Mouse (Mus musculus): ENCODE results near the gene Lct. TPM values are rescaled to one million over a fixed set of nuclear protein-coding genes. Genes with fewer than 3 reads are reported as not detected.
"Not testable (repeated sequence)": the region's sequence is repeated elsewhere in the genome, so short reads cannot be mapped to it uniquely, and the experiment has no call there.

The Lct gene
- total RNA-seq (2021): 1 to 10 TPM; 1.7 to 2.7 TPM

DNA sequence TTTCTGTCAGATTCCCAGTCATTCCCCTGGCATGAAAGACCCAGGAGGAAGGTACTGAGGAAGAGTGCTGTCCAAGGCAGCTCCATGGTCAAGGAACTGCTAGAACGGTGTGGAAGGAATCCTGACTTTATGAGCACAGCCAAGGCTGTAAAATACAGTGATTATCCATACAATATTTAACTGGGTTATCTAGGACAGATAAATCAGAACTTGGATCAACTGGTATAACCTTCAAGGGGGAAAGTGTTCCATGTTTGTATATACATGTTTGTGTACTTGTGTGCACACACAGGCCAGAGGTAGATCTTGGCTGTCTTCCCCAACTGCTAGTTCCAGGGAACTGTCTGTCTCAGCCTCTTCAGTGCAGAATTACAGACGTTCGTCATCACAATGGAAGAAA, at the start of gene Lct:
TSS of gene Lct (minus strand) at position 101 of the 400 bp plus-strand sequence.
- no peak for DNase-seq (ENCODE audit: low spot score in 2 of 2)
- intact Hi-C loops (cut with DNase I): no loop called here

DNA sequence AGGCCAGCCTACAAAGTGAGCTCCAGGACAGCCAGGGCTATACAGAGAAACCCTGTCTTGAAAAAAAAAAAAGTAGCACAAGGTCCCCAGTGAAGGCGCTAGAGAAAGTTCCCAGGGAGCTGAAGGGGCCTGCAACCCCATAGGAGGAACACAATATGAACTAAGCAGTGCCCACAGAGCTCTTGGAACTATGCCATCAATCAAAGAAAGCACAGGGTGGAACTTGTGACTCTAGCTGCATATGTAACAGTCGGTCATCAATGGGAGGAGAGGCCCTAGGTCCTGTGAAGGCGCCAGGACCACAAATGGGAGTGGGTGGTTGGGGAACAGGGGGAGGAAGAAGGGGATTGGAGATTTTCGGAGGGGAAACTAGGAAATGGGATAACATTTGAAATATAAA, 48.7 kb upstream of the Lct start:
- no peak for DNase-seq (ENCODE audit: low spot score in 2 of 2)
- intact Hi-C loops (cut with DNase I): no loop called here

DNA sequence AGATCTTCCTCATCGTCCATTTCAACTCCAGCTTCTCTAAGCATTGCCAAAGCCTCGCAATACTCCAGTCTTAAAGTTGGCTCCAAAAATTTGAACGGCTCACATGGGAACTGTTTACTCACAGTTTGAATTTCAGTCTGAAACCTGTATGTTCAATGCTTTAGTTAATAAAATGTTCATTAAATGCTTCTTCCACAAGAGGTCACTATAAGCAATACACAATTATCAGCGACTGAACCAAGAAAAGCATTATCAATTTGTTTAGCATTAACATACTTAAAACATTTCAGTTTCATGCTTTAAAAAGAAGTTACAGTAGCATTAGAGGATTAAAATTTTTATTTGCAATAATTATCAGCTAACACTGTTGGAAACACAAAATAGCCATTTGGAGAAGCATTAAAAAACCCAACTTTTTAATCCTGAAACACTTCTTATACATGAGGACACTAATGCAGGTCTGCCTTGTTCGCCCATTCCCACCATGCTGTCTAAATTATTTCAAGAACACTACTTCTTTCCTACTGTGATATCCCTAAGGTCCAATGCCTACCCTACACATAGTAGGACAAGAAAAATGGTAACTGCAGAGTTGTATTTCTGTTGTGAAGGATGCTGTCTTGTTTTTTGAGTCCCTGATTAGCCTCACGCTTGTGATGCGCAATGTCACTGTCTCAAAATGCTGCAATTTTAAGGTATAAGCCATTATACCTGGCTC, 44.2 kb upstream of the Lct start:
- DNase-seq (ENCODE audit: low spot score in 2 of 2): no peak
- intact Hi-C loops (cut with DNase I): loop anchor here (2.0 to 5.0 kb wide), 2 partner anchors 220 to 452 kb away; partner anchors contain the start of gene Cxcr4

DNA sequence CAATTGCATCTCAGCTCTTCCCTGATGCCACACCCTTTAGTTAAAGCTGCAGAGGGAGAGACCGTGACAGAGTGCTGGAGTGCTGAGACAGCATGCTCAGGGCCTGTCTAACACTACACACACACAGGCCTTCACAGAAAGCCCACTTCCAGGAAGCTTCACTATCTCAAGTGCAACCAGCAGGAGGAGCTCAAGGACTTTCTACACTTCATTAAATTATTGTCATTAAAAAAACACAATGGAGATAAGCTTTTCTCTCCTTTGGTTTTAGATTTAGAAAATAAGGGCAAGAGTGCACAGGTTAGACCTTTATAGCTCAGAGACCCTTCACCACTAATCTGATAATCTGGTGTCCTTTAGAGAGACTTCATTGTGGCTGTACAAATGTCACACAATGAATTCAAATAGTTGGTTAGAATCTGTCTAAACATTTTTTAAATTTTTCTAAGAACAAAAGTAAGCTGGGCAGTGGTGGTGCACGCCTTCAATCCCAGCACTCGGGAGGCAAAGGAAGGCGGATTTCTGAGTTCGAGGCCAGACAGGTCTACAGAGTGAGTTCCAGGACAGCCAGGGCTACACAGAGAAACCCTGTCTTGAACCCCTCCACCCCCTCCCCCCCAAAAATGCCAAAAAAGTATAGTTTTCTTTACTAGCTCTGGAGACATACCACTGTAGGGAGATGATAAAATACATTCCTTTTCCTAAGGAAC, 40.8 kb upstream of the Lct start:
- intact Hi-C loops (cut with DNase I): loop anchor here (2.0 kb wide), 1 partner anchor 464 kb away; no protein-coding TSS in a partner anchor

DNA sequence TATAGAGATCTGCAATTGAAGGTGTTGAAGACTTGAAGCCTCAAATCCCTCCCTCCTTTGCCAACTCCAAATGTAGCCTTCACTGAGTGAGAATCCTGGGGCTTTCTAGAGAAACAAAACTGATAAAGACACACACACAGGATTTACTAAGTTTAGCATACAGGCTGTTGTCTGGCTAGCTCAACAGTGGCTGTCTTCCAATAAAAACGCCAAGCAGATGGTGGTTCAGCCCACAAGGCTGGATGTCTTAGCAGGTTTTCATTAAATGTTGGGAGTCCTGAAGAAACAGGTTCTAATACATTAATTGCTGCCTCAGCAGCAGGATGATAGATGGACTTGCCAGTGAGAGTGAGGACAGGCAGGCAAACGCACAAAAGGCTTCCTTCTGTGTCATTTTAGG, 32.5 kb upstream of the Lct start:
- intact Hi-C loops (cut with DNase I): no loop called here
- DNase-seq (ENCODE audit: low spot score in 2 of 2): peak; percentile 32 to 48

More for the DNA sequence above, 40.8 kb upstream of the Lct start:
- DNase-seq (ENCODE audit: low spot score in 2 of 2): peak in 1 of 2 experiments; percentile 16

DNA sequence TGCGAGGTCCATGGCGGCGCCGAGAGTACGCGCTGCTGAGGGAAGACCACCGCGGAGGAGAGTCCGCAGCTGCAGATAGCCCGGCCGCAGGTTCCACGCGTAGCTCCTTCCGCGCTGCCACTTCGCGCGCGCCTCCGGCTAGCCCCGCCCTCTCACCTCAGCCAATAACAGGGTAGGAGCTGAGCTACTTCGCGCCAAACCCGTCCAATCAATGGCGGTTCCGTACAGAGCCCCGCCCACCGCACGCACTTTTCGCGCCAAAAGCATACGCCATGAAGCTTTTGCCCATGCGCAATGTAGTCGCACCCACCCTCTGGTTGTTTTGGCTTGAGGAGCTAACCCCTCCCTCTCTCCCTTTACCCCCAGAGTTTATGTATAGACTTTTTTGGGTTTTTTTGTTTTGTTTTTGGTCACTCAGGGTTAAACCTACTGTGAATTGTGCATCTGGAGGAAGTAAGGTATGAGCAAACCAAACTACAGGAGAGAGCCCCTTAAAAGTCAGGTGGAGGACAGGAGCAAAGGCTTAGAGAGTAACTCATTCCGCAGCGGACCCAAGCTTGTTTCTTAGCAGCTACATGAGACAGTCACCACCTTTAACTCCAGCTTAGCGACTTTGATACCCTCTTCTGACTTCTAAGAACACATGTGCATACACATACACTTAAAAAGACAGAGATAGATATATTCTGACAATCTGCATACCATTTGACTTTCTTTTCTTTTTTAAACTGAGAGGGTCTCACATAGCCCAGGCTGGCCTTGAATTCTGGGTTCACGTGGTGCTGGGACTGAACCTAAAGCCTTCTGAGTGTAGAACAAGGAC, 31.6 kb upstream of the Lct start, which contains the start of gene Mcm6:
TSS of gene Mcm6 (minus strand) at position 111 of the 823 bp plus-strand sequence.
- intact Hi-C loops (cut with DNase I): no loop called here
- peak; percentile 87 to 90 for DNase-seq (ENCODE audit: low spot score in 2 of 2)

DNA sequence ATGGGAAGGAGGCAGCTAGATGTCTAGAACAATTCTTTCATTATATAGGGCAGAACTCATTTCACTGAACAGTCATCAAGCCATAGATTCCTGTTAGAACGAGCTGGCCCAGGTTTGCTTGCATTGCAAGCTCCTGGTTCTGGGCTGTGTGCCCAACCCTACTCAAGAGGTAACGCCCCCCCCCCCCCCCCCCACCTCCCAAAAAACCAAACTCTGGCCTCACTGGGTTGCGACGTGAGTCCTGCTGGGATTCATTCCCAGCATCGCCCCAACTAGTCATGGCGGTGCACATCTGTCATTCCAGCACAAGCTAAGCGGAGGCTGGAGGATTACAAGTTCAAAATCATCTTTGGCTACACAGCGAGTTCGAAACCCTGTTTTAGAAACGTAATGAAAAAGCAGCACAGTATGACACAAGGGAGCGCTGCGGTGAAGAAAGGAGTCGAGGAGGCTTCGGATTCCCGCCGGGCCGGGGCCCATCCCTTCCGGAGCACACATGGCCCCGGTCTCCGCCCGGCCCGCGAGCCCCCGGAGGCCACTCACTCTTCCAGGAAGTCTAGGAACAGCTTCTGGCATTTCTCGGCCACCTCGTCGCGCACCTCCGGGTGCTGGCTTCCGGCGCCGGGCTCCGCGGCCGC, 30.9 kb upstream of the Lct start:
- no peak for DNase-seq (ENCODE audit: low spot score in 2 of 2)
- intact Hi-C loops (cut with DNase I): no loop called here

DNA sequence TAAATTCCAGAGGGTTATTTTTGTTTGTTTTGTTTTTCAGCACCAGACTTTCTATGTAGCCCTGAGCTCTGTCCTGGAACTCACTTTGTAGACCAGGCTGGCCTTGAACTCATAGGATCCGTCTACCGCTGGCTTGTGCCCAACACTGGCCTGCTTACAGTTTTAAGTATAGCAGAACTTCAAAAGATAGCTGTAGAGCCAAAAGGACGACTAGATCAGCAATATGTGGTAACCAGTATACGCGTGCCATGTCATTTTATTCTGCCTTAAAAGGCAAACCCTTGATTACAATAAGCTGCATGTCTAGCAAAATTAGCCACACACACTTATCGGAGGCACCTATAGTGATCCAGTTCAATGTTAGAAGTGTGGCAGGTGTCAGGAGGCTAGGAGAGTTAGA, 30.2 kb upstream of the Lct start:
- intact Hi-C loops (cut with DNase I): no loop called here
- DNase-seq (ENCODE audit: low spot score in 2 of 2): no peak

DNA sequence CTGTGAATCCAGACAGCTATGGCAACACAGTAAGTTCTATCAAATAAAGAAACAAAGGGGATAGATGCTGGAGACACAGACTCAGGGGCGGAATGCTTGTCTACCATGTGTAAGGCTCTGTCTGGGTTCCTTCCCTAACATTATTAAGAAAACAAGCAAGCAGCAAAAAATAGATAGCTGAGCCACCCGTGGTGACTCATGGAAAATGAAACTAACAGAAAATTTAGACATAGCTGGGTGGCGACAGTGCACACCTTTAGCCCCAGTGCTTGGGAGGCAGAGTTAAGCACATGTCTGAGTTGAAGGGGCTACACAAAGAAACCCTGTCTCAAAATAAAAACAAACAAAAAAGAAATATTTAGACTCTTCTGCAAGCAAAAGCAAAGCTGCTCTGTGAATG, 29.3 kb upstream of the Lct start:
- intact Hi-C loops (cut with DNase I): no loop called here
- no peak for DNase-seq (ENCODE audit: low spot score in 2 of 2)

DNA sequence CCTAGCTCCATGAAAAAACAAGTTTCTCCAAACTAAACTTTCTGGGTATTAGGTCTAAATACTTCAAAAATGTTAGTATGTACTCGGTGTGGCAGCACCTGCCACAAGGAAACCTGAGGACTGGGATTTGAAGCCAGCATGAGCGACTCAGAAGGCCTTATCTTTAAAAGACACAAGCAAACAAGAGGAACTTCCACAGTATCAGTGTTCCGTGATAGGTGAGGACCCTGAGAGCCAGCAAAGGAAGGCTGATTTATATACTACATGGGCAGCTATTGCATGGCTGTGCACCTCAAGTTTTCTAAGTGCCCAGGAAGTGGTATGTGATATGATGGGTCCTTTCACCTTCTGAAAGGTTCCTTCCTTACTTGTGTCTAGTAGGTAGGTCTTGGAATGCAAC, 25.0 kb upstream of the Lct start:
- intact Hi-C loops (cut with DNase I): no loop called here

DNA sequence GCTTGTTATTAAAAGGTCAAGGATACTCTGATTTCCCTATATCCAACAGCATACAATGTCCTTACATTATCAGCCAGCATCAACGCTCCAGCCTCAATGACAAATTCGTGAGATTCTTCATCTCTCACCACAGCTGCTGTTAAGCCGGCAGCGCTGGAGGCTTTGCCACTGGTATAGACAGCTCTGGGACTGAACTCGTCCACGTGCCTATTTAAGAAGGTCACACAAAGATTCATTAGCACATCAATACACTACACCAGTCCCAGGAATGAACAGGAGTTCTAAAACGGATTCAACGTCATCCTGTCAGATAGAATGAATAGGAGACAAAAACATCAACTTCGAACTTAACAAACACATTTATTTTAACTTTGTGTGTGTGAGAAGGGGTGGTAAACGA, 16.1 kb upstream of the Lct start:
- intact Hi-C loops (cut with DNase I): no loop called here
- DNase-seq (ENCODE audit: low spot score in 2 of 2): no peak

More for the DNA sequence above, 25.0 kb upstream of the Lct start:
- no peak for DNase-seq (ENCODE audit: low spot score in 2 of 2)

DNA sequence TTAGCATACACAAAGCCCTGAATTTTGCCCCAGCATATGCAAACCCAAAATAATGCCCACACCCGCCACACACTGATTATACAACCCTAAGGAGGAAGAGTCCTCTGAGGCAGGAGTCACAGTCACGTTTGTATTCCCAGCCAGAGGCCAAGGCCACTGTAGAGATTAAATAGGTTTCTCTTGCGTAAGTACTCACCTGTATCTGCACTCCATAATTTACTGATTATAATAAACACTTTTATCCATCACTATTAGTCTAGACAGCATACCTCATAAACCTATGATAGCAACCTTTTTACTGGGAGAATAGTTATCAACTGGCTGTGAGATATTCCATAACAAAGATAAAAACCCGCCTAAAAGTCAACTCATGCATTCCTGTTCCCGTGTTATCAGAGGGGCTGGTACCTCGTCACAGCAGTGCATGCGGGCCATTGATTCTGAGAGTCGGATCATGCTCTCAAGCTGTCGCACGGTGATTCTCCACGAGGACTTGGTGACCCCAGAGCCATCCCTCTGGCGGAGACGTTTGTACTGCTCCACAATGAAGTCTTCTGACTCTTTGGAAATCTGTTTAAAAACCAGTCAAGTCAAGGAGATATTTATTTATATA, 9.7 kb upstream of the Lct start:
- intact Hi-C loops (cut with DNase I): no loop called here
- no peak for DNase-seq (ENCODE audit: low spot score in 2 of 2)

DNA sequence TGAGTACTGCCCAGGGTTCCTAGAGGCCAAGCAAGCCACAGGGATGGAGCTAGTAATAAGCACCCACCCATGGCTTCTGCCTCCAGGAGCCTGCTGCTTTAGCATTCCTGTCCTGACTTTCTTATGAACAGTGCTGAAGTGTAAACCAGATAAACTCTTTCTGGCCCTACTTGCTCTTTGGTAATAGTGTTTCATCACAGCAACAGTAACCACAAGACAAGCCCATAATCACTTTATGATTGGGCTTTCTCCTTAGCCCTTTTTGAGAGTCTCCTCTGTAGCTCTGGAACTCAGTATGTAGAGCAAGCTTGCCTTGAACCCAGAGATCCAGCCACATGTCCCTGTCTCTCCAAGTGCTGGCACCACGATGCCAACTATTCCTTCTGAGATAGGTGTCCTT, 2.2 kb upstream of the Lct start:
- no peak for DNase-seq (ENCODE audit: low spot score in 2 of 2)
- intact Hi-C loops (cut with DNase I): no loop called here

DNA sequence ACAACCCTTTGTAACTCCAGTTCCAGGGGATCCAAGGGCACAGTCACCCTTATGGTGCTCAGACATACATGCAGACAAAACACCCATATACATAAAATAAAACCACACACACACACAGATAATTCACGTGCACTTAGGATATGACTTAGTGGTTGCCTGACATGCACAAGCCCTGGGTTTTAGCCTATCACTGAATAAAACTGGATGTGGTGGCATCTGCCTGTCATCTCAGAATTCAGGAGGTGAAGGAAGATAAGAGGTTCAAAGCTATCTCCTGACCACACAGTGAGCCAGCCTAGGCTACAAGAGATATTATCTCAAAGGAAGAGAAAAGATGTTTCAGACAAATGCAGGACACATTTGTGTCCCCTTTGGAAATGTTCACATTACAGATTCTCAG, 953 bp downstream of the Lct start:
- DNase-seq (ENCODE audit: low spot score in 2 of 2): no peak
- intact Hi-C loops (cut with DNase I): no loop called here

DNA sequence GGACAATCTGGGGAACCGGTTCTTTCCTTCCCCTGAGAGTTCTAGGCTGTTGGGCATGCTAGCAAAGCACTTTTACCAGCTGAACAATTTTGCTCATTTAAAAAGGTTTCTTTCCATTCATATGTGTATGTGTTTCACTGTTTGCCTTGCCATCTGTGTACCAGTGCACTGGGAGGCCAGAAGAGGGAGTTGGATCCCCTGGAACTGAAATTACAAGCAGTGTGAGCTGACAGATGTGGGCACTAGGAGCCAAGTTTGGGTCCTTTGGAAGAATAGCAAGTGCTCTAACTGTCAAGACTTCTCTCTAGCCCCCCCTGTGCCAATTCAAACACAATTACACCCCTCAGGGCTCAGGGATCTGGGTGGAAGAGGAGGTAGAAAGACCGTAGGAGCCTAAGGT, 3.3 kb downstream of the Lct start:
- intact Hi-C loops (cut with DNase I): no loop called here
- DNase-seq (ENCODE audit: low spot score in 2 of 2): no peak

DNA sequence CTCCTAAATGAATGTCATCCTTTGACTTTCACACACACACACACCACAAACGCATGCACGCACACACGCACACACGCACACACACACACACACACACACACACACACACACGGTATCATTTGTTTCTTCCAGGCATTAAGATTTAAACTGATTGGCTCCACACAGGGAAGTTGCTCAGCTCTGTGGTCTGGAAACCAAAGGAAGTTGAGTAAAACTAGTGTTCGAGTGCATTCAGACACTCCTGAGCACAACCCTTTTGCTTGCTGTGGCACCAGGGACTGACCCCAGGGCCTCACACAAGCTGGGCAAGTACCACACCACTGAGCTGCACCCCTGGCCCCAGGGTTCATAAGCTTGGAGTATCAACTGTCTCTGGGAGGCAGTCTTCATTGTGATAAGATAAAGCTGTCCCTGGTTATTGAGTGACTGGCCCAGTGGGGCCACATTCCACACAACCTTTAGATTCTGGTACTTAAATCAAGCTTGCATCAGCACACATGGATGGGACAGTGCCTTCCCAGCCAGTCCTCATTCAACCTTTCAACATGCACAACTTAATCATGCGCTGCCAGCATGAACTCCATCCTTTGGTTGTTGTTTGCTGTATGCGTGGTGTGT, 5.0 kb downstream of the Lct start:
- DNase-seq (ENCODE audit: low spot score in 2 of 2): no peak
- intact Hi-C loops (cut with DNase I): no loop called here

DNA sequence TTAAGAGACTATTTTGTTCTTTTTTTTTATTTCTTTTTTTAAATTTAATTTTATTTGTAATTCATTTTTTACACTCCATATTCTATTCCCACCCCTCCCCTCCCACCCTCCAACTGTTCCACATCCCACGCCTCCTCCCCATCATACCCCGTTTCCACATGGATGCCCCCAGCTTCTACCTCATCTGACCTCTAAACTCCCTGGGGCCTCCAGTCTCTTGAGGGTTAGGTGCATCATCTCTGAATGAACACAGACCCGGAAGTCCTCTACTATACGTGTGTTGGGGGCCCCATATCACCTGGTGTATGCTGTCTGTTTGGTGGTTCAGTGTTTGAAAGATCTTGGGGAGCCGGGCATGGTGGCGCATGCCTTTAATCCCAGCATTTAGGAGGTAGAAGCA, 8.9 kb downstream of the Lct start:
- DNase-seq (ENCODE audit: low spot score in 2 of 2); intact Hi-C loops (cut with DNase I): not testable (repeated sequence)

DNA sequence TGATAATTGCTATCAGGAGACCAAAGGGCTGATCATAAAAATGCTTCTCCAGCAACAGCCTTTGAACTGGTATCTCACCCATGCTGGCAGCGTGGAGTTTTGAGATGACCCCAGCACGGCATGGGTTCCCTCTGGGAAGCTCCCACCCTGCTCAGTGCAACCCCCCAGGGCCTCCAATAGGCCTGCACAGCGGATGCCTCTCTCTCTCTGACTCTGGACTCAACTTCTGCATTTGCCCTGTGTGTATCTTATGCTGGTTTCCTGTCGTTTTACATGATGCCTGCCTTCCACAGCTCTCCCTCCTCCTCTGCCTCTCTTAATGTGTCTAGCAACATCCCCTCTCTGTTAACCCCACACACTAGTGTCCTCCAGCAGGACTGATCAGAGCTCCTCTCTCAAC, 13.5 kb downstream of the Lct start:
- intact Hi-C loops (cut with DNase I): no loop called here
- no peak for DNase-seq (ENCODE audit: low spot score in 2 of 2)

DNA sequence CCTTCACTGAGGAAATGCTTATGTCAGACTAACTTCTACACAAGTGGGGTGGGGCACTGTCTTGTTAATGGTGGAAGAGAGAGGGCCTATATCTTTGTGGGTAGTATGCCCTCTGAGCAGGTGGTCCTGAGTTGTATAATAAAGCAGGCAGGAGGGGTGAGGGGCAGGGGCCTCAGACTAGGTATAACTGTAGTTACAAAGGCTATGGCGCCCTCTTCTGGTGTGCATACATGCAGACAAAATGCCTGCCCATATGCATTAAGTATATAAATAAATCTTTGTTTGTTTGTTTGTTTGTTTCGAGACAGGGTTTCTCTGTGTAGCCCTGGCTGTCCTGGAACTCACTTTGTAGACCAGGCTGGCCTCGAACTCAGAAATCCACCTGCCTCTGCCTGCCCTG, 19.1 kb downstream of the Lct start:
- DNase-seq (ENCODE audit: low spot score in 2 of 2): no peak
- intact Hi-C loops (cut with DNase I): no loop called here
